Mouse (Mus musculus) lung, adult 2 months (tissue): Measurements from ENCODE around the gene Cp.

Experiments used
- CTCF ChIP-seq: fragments of 200-500 bp; IDR thresholded peaks from 2 replicates; pipeline ENCODE4 v1.5.1; 2011; ENCODE audit warnings: mild to moderate bottlenecking, low read length, control low read depth; ENCODE audit not compliant: insufficient read depth
- POLR2A ChIP-seq: fragments of 200-500 bp; IDR thresholded peaks from 2 replicates; pipeline ENCODE4 v1.6.1; 2011; ENCODE audit warnings: low read depth, mild to moderate bottlenecking, control low read depth, low read length, borderline replicate concordance; ENCODE audit errors: extremely low read depth

- no peak for TF ChIP-seq CTCF
- no peak for TF ChIP-seq POLR2A
Observed at GRCm38 (mm10) chr3:20030807-20031206, 74.0 kb downstream of the Cp start.
